In genomic region chr14:57326771-57327170, GRCm38 (mm10) we compare ENCODE assay signal across 29 mouse cellular contexts.
DNase-seq lines count a peak whose midpoint lies in the region; ATAC-seq lines count a peak whose summit lies in the region.
"Had no signal": no experiment of that assay in that cellular context is flagged by ENCODE, and none has a peak within 500 bp of the region (broad histone marks: within the 10 kb centered on the region; RNA-seq: fewer than 3 reads in every experiment).

No protein-coding gene starts in this region.

- no peak overlapping the region for H3K4me2 ChIP-seq in forebrain, embryonic 15.5 days (replicated peaks)
- H3K4me2 ChIP-seq in forebrain, embryonic 12.5 days: no peak overlapping the region
- H3K4me2 ChIP-seq: embryonic facial prominence, embryonic 12.5 days; embryonic facial prominence, embryonic 15.5 days; heart, embryonic 12.5 days; heart, embryonic 15.5 days; hindbrain, embryonic 13.5 days; intestine, embryonic 15.5 days had no signal

- ATAC-seq in forebrain, embryonic 15.5 days (replicated peaks): no peak
- no peak for ATAC-seq in forebrain, embryonic 12.5 days (ENCODE audit: low FRiP score)
- ATAC-seq: forebrain, embryonic 14.5 days; hindbrain, embryonic 16.5 days; intestine, embryonic 15.5 days; Patski had no signal

- H3K36me3 ChIP-seq in forebrain, embryonic 15.5 days: no peaks in the 10 kb centered on the region
- no peaks in the 10 kb centered on the region for H3K36me3 ChIP-seq in forebrain, embryonic 12.5 days (replicated peaks)
- H3K36me3 ChIP-seq: embryonic facial prominence, embryonic 12.5 days; embryonic facial prominence, embryonic 15.5 days; G1E; heart, embryonic 12.5 days; heart, embryonic 15.5 days; hindbrain, embryonic 10.5 days; hindbrain, embryonic 13.5 days; intestine, embryonic 15.5 days had no signal

- no peak overlapping the region for H3K4me3 ChIP-seq in forebrain, embryonic 15.5 days
- H3K4me3 ChIP-seq in forebrain, embryonic 12.5 days (replicated peaks): no peak overlapping the region
- H3K4me3 ChIP-seq: embryonic facial prominence, embryonic 12.5 days; embryonic facial prominence, embryonic 15.5 days; gastrocnemius, adult 2 months; heart, embryonic 12.5 days; heart, embryonic 15.5 days; hindbrain, embryonic 10.5 days; hindbrain, embryonic 13.5 days; intestine, embryonic 15.5 days had no signal

- H3K9me3 ChIP-seq in forebrain, embryonic 15.5 days: no peaks in the 10 kb centered on the region
- no peaks in the 10 kb centered on the region for H3K9me3 ChIP-seq in forebrain, embryonic 12.5 days
- H3K9me3 ChIP-seq: embryonic facial prominence, embryonic 12.5 days; embryonic facial prominence, embryonic 15.5 days; G1E; heart, embryonic 12.5 days; heart, embryonic 15.5 days; hindbrain, embryonic 10.5 days; hindbrain, embryonic 13.5 days; intestine, embryonic 15.5 days had no signal

- no peak overlapping the region for H3K9ac ChIP-seq in forebrain, embryonic 15.5 days (replicated peaks)
- no peak overlapping the region for H3K9ac ChIP-seq in forebrain, embryonic 12.5 days
- H3K9ac ChIP-seq: embryonic facial prominence, embryonic 12.5 days; embryonic facial prominence, embryonic 15.5 days; heart, embryonic 12.5 days; heart, embryonic 15.5 days; hindbrain, embryonic 13.5 days; intestine, embryonic 15.5 days had no signal

- H3K27me3 ChIP-seq in forebrain, embryonic 15.5 days: no peaks in the 10 kb centered on the region
- H3K27me3 ChIP-seq in forebrain, embryonic 12.5 days: no peaks in the 10 kb centered on the region
- H3K27me3 ChIP-seq: CH12.LX; embryonic facial prominence, embryonic 12.5 days; embryonic facial prominence, embryonic 15.5 days; heart, embryonic 12.5 days; heart, embryonic 15.5 days; hindbrain, embryonic 13.5 days; intestine, embryonic 15.5 days; Patski had no signal

- no peaks in the 10 kb centered on the region for H3K4me1 ChIP-seq in forebrain, embryonic 15.5 days
- no peaks in the 10 kb centered on the region for H3K4me1 ChIP-seq in forebrain, embryonic 12.5 days
- H3K4me1 ChIP-seq: embryonic facial prominence, embryonic 12.5 days; embryonic facial prominence, embryonic 15.5 days; heart, embryonic 15.5 days; hindbrain, embryonic 10.5 days; hindbrain, embryonic 13.5 days; intestine, embryonic 15.5 days had no signal

- peak; percentile 20 to 53 for DNase-seq in layer of hippocampus, adult 18-20 months (ENCODE audit: low spot score in 2 of 2)
- no peak for DNase-seq in layer of hippocampus, adult 9-11 months
- peak; percentile 10 to 22 for DNase-seq in layer of hippocampus, postnatal 36 days
- no peak for DNase-seq in layer of hippocampus, postnatal 25 days (ENCODE audit: extremely low spot score in 1 of 2, low spot score in 1 of 2)
- DNase-seq in heart, adult 18-20 months: no peak
- DNase-seq: adrenal gland, postnatal 36 days; B cell, adult 2 months; cerebellum, adult 11-12 months; cerebellum, adult 9-10 months; cerebellum, postnatal 25 days; gastrocnemius, adult 2 months; gastrocnemius, postnatal 14 days; heart, adult 11 months; heart, postnatal 10 days; heart, postnatal 36 days had no signal

- 0 out of 2 replicates have a peak overlapping the region, but pooled peaks have one; percentile 1 for H3K27ac ChIP-seq in forebrain, embryonic 15.5 days (replicated peaks)
- H3K27ac ChIP-seq in forebrain, embryonic 12.5 days: no peak overlapping the region
- H3K27ac ChIP-seq: embryonic facial prominence, embryonic 12.5 days; embryonic facial prominence, embryonic 15.5 days; gastrocnemius, adult 2 months; heart, embryonic 15.5 days; hindbrain, embryonic 10.5 days; hindbrain, embryonic 13.5 days; intestine, embryonic 15.5 days had no signal

- 83% methylated on average over 6 of the region's 6 CpGs for WGBS in forebrain, embryonic 15.5 days
- 90% methylated on average over 6 of the region's 6 CpGs for WGBS in forebrain, embryonic 12.5 days

Comparison
In these comparisons a context has a peak if more than half of its experiments do, and no peak if none do; other contexts are left out.
1. DNase-seq: peak in layer of hippocampus, adult 18-20 months (2 of 2) and layer of hippocampus, postnatal 36 days (2 of 2); none in layer of hippocampus, adult 9-11 months (single experiment), layer of hippocampus, postnatal 25 days (0 of 2) and heart, adult 18-20 months (0 of 2).